Mouse (Mus musculus) ES-E14 (cell line): Measurements from ENCODE around the gene Acyp2.

Source experiments
- HCFC1 ChIP-seq: IDR thresholded peaks from 2 replicates; pipeline ENCODE4 v1.6.1; 2012; ENCODE audit warnings: low read length, inconsistent platforms, borderline replicate concordance; ENCODE audit not compliant: insufficient read depth
- MAFK ChIP-seq: IDR thresholded peaks from 2 replicates; pipeline ENCODE4 v1.6.1; 2014; ENCODE audit warnings: mild to moderate bottlenecking, low read depth, low read length, inconsistent platforms; ENCODE audit not compliant: insufficient read depth

GRCm38 (mm10) chr11:30635674-30636073 is 13.7 kb downstream of the Acyp2 start:
- TF ChIP-seq HCFC1, result no peak
- no peak for TF ChIP-seq MAFK
